Mouse (Mus musculus): ENCODE results near the gene Gm4553.
"Not testable (repeated sequence)": the region's sequence is repeated elsewhere in the genome, so short reads cannot be mapped to it uniquely, and the experiment has no call there.

Gene Gm4553

GRCm38 (mm10) chr7:142135934-142136333 lies 29.6 kb downstream of the Gm4553 start, which contains the start of gene Gm39115:
Gene Gm39115, minus strand, starts transcription at chr7:142136034.
- DNase-seq (ENCODE audit: extremely low read depth, low read depth) = not testable (repeated sequence)

- no peak for DNase-seq (ENCODE audit: extremely low read depth, low read depth)
These were observed 31.1 kb downstream of the Gm4553 start for GRCm38 (mm10) chr7:142134206-142134995.

GRCm38 (mm10) chr7:142128843-142129242 lies 36.7 kb downstream of the Gm4553 start:
- no peak for DNase-seq (ENCODE audit: extremely low read depth, low read depth)

- not testable (repeated sequence) for DNase-seq (ENCODE audit: extremely low read depth, low read depth)
These were observed 44.9 kb downstream of the Gm4553 start, which contains the start of gene Gm45618 for GRCm38 (mm10) chr7:142120629-142121028. Gene Gm45618, minus strand, starts transcription at chr7:142120729.

- DNase-seq (ENCODE audit: extremely low read depth, low read depth) = no peak
These were observed 45.9 kb downstream of the Gm4553 start for GRCm38 (mm10) chr7:142119632-142120031.
